1 mouse cellular context compared by ENCODE assay signal in genomic region chr1:74284543-74285160, GRCm38 (mm10).
TF ChIP-seq lines count a peak whose summit lies in the region.

Gene Aamp, minus strand, starts transcription at chr1:74284738.
Gene Pnkd, plus strand, starts transcription at chr1:74284930.

TF ChIP-seq in CH12.LX, 34 proteins besides CTCF, POLR2A, EP300 and RAD21 (continued from another document):
- TF ChIP-seq ZNF384 (IDR thresholded peaks at IDR 0.05; ENCODE audit: low read depth, low read length) (no peak), POLR2AphosphoS2 (IDR thresholded peaks at IDR 0.05; ENCODE audit: low read depth, low read length) (peak; percentile 13; the same call in 1 of the 2 replicates), TCF12 (IDR thresholded peaks at IDR 0.05; ENCODE audit: low read depth, low read length) (peak; percentile 59), SIN3A (IDR thresholded peaks at IDR 0.05; ENCODE audit: low read length) (peak; percentile 86), ZKSCAN1 (IDR thresholded peaks at IDR 0.05; ENCODE audit: borderline replicate concordance, low read depth, low read length) (no peak), MAZ (IDR thresholded peaks at IDR 0.05; ENCODE audit: low read depth, low read length) (peak; percentile 47; the same call in 1 of the 2 replicates), TBP (conservative IDR thresholded peaks at IDR 0.05; ENCODE audit: low read depth, low read length) (0 out of 2 replicates have a peak, but pooled peaks have one; percentile 59), GABPA (IDR thresholded peaks at IDR 0.05; ENCODE audit: insufficient replicate concordance, low read depth, low read length) (peak; percentile 82; the same call in 1 of the 2 replicates), ELF1 (IDR thresholded peaks at IDR 0.05; ENCODE audit: low read depth, low read length) (peak; percentile 89), ZMIZ1 (IDR thresholded peaks at IDR 0.05; ENCODE audit: low read depth, low read length) (no peak), MAX (IDR thresholded peaks at IDR 0.05; ENCODE audit: low read length) (peak; percentile 82), NELFE (IDR thresholded peaks at IDR 0.05; ENCODE audit: low read depth, low read length) (peak; percentile 63)
